Mouse (Mus musculus) lung, postnatal 0 days (tissue): ENCODE results near the gene Nmur2.

Experiments used
- CTCF ChIP-seq: IDR thresholded peaks from 2 replicates; pipeline ENCODE4 v1.5.1; 2016; ENCODE audit warnings: antibody characterized with exemption, mild to moderate bottlenecking
- EP300 ChIP-seq: IDR thresholded peaks from 2 replicates; pipeline ENCODE4 v1.6.1; 2016; ENCODE audit warnings: antibody characterized with exemption, mild to moderate bottlenecking, control low read depth

GRCm38 (mm10) chr11:56065147-56065546 is 24.3 kb upstream of the Nmur2 start:
- TF ChIP-seq CTCF (no peak), EP300 (no peak)
